Mouse (Mus musculus): ENCODE results near the gene Mum1. TPM values are rescaled to one million over a fixed set of nuclear protein-coding genes. Genes with fewer than 3 reads are reported as not detected.

The Mum1 gene
- polyA plus RNA-seq (2012): 37.4 and 39.5 TPM in 2 replicates

DNA sequence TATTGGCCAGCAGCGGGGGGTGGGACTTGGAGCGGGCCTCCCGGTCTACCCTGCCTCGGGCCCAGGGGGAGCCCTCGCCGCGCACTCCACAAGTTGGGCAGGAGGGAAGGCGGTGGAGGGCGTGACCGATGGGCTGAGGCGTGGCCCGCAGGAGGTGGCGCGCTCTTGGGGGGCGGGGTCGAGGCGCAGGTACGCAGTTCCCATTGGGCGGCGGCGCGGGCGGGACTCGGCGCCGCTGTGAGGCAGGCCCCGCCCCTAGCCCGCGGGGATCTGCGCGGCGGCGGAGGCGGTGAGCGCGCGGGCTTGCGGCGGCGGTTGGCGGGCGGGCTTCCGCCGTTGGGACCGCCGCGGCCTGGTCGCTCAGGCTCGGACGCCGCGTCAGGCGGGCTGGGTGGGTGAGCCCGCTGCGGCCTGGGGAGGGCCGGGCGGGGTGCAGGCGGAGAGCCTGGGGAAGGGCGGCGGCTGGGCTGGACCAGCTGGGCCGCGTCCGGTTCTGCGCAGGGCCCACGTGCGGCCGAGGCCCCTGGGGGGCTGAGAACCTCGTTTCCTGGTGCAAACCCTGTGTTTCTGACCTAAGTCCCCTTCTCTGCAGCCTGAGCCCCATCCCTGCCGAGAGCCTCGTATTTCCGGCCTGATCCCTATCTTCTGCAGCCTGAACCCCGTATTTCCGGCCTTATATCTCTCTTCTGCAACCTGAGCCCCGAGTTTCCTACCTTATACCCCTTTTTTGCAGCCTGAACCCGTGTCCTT, at the start of gene Mum1:
Gene Mum1 (plus strand): TSS at position 19 of the 750 bp plus-strand sequence.
- no peak for TF ChIP-seq GATA1 (IDR thresholded peaks at IDR 0.05; ENCODE audit: low read length)

DNA sequence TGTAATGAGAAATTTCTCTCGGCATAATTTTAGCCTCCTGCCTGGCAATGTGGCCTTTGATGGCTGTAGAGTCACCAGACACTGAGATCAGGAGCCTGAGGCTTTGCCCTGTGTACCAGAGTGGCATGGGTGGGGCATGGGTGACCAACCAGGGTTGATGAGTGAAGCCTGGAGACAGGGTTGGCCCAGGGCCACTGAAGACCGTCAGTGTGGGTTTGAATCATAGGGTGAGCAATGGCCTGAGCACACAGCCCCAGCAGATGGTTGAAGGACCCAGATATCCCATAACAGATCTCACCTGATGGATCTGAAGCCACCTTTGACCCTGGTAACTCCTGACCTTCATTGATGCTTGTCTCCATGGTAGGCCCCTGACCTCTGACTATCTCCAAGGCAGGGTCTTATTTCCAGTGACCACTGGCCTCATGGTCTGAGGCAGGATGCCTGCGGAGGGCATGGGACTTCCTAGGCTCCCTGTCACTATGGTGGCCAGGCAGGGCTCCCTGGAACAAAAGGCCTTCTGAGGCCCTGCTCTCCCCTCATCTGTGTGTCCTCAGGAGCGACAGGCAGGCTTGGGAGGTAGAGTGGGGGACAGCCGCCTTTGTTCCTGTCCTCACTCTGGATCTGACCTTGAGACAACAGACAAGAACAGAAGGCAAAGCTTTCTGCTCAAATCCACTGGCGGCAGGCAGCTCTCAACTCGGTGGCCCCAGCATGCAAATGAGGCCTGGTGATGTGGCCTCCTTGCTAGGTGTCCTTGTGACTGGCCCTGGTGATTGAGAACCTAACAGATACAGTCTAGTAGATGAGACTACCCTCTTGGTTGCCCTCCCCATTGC, 48.6 kb upstream of the Mum1 start:
- no peak for TF ChIP-seq GATA1 (IDR thresholded peaks at IDR 0.05; ENCODE audit: low read length)

DNA sequence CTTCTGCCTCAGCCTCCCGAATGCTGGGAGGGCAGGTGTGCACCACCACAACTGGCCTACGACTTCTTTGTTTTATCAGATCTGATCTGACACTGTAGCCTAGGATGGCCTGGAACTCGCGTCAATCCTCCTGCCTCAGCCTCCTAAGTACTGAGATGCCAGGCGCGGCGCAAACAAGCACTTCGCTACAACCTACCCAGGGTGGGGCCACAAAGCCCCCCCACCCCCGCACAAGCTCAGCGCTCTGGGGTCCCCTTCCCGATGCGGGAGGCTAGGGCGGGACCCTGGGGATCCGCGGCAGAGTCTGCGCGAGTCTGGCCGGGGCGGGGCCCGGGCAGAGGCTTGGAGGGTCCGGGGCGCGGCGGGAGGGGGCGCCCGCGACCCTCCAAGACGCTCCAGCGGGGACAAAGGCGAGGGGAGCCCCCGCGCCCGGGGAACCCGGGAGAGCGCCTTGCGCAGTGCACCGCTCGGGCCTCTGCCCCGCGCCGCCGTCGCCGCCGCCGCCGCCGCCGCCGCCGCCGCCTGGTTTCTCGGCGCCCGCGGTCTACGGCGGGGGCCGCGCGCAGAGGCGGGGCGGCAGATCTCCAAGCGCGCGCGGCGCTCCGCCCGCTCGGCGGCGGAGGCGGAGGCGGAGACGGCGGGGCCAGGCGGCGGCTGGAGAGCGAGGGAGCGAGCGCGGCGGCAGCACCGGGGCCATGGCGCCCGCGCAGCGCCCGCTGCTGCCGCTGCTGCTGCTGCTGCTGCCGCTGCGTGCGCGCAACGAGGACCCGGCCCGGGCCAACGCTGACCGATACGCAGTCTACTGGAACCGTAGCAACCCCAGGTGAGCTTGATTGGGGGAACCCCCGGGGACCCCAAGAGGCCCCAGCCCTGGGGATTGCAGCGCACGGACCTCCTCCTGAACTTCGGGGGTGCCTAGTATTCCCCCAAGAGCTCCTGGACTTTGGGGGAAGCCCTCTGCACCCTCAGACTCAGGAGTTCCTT, 46.9 kb upstream of the Mum1 start, which contains the start of gene Efna2:
Gene Efna2 (plus strand): TSS at position 415 of the 984 bp plus-strand sequence.
- TF ChIP-seq GATA1 (IDR thresholded peaks at IDR 0.05; ENCODE audit: low read length): no peak

DNA sequence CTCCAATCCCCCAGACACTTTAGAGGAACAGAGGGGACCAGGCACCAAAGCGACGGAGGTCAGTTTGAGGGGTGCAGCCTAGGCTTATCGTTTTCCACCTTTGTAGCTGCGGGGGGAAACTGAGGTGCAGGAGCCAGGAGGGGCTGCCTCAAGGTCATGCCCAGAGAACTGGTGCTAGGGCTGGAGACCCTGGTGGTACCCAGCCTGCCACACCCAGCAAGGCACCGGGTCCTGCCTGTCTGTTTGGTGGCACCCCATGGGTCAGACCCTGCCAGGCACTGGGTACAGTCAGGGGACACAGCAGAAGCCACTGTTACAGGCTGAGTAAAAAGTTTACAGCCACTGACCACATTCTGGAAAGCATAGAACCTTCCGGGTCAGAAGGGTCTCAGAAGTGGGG, 45.9 kb upstream of the Mum1 start:
- no peak for TF ChIP-seq GATA1 (IDR thresholded peaks at IDR 0.05; ENCODE audit: low read length)

DNA sequence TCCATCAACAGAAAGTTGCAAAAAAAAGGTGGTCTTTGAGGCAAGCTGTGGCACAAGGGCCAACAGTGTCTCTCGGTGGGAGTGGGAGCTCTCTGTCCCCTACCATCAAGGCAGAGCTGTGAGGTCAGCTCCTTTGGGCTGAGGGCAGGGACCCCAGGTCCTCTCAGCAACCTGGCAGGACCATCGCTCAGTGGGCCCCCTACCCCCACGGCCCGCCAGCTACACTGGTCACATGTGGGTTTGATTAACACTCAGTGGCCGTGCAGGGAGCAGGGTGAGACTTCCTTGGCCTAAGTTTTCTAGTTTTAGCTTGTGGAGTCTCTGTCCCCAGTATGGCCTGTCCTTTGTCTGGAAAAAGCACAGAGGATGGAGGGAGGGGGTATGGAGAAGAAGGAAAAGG, 45.4 kb upstream of the Mum1 start:
- no peak for TF ChIP-seq GATA1 (IDR thresholded peaks at IDR 0.05; ENCODE audit: low read length)

DNA sequence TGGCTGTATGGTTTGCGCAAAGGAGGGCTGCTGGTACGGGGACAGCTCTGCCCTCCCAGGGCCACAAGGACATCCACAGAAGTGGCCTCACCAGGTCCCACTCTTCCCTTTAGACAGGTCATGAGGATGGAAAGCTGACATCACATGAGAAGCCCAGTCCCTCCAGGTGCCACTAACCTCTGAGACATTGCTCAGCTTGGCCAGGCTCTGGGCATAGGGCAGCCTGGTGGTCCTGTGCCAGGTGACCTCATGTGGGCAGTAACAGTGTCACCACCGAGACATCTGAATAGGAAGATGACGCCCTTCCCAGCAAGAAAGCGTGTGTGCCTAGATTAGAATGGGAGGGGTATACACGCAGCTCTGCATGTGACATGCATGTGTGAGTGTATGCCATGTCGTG, 43.7 kb upstream of the Mum1 start:
- no peak for TF ChIP-seq GATA1 (IDR thresholded peaks at IDR 0.05; ENCODE audit: low read length)

DNA sequence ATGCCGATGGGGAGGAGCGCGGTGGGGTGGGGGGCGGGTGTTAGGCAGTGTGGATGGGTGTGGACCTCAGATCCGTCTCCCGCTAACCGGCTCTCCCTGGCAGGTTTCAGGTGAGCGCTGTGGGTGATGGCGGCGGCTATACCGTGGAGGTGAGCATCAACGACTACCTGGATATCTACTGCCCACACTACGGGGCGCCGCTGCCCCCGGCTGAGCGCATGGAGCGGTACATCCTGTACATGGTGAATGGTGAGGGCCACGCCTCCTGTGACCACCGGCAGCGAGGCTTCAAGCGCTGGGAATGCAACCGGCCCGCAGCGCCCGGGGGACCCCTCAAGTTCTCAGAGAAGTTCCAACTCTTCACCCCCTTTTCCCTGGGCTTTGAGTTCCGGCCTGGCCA, 39.6 kb upstream of the Mum1 start:
- TF ChIP-seq GATA1 (IDR thresholded peaks at IDR 0.05; ENCODE audit: low read length): no peak

DNA sequence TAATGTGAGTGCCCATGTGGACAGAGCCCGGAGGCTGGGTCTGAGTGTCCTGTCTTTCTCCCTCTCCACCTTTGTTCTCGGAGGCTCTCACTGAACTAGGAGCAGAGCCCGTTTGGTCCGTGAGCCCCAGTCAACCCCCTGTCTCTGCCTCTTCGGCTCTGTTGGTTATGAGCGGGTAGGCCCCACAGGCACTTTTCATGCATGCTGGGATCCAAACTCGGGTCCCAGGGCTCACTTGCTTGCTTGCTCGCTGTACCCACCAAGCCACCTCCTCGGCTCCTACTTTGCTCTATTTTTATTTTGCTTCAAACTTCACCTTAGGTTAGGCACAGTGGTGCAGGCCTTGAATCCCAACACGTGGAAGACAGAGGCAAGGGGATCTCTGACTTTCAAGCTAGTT, 38.5 kb upstream of the Mum1 start:
- no peak for TF ChIP-seq GATA1 (IDR thresholded peaks at IDR 0.05; ENCODE audit: low read length)

DNA sequence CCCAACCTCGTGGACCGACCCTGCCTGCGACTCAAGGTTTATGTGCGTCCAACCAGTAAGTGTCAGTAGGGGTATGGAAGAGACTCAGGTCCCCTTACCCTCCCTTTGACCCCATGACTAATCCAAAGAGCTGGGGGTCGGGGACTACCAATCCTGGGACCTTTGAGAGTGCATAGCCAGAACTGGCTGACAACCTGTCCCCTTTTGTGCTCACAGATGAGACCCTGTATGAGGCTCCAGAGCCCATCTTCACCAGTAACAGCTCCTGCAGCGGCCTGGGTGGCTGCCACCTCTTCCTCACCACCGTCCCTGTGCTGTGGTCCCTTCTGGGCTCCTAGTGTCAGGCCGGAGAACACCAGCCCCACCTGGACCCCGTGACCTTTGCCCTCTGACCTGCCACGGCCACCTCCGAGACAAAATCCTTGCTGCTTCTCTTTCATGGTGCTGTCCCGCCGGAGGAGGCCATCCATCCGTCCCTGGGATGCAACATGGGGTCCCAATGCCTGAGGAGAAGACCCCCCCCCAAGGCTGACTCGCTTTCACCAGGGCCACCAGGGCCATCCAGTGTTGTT, 37.7 kb upstream of the Mum1 start:
- TF ChIP-seq GATA1 (IDR thresholded peaks at IDR 0.05; ENCODE audit: low read length): no peak

DNA sequence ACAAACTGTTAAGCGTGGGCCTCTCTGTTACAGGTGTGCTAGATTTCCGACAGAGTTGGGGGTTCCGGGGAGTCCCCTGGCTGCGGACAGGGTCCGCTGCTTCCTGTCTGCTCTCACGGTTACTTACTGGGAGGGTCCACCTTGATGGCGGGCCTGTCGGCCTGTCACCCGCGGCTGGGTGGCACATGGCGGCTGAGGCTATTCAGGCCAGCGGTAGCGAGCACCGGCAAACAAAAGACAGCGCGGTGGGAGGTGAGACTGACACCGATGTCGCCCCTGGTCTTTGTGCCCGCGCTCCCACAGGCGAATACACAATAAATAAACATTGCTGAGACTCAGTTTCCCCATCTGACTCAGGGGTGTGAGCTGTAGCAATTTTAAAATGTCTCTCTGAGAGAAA, 36.2 kb upstream of the Mum1 start:
- TF ChIP-seq GATA1 (IDR thresholded peaks at IDR 0.05; ENCODE audit: low read length): no peak

DNA sequence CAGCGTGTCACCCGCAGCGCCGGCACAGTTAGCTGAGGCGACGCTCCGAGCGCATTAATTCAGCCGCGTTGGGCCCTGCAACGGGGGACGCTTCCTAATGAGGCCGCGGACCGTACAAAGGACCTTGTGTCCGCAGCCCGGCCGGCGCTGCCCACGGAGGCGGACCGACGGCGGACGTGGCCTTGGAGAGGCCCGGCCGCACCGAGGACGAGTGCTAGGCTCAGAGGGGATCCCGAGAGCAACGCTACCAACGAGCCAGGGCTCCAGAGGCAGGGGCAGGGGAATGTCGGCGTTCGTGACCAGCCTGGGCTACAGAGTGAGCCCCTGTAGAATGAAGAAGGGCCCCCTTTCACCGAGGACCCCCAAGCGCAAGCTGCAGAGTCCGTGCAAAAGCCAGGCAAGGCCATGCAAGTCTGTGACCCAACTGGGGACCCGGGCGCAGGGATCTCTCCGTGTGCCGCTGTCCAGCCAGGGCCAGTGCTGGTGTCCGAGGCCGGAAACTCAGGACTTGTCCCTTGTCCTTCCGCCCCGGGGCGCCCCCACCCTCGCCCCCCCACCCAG, 35.7 kb upstream of the Mum1 start:
- TF ChIP-seq GATA1 (IDR thresholded peaks at IDR 0.05; ENCODE audit: low read length): no peak

DNA sequence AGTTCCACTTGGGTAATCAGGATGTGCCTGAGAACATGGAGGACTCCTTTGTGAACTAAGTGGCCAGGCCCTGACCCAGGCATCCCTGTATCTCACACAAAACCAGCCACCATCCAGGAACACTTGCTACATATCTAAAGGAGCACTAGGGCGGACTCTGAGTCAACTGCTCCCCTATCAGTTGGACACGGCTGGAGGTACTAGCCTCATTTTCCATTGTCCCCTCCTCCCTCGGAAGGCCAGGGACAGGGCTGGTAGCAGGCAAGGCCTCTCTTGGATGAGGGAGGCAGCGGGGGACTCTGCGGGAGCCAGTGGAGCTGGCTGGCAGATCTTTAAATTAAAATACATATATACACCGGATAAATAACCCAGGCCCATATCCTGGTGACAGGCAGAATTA, 32.3 kb upstream of the Mum1 start:
- no peak for TF ChIP-seq GATA1 (IDR thresholded peaks at IDR 0.05; ENCODE audit: low read length)

DNA sequence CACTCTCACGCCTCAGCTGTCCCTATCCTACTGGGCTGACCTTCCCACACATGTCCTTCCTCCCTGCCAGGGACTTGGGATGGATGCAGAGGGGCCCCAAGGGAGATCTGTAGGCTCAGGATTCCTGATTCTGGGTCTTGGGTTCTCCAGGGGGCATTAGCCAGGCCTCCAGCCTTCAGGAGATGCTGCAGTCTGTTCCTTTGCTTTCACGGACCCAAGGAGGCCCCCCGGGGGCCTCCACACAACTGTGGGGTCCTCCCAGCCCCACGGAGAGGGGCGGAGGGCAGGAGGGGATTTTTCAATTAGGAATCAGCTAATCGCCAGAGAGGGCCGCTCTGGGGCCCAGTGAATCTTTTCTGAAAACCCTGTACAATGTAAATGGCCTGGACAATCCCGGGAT, 31.8 kb upstream of the Mum1 start:
- TF ChIP-seq GATA1 (IDR thresholded peaks at IDR 0.05; ENCODE audit: low read length): no peak

DNA sequence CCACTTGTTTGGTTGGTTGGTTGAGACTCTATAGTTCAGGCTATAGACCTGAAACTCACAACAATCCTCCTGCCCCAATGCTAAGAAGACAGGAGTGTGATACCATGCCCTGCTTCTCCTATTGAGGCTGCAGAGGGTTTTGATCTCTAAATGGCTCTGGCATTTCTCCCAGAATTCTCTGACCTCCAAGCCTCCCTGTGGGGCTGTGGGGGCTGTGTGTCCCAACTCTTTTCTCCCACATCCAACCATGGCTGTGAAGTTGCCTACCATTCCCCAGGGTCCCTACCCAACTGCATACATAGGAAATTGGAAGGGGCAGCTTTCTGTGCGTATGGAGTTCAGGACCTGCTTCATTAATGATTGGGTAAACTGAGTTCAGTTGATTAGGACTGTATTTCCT, 30.1 kb upstream of the Mum1 start:
- TF ChIP-seq GATA1 (IDR thresholded peaks at IDR 0.05; ENCODE audit: low read length): no peak
